Mouse (Mus musculus): ENCODE results near the gene Pcnt. TPM values are rescaled to one million over a fixed set of nuclear protein-coding genes. Genes with fewer than 3 reads are reported as not detected.

Pcnt gene
- polyA plus RNA-seq, 1 experiment from 2014 or later, result 5.4 TPM

DNA sequence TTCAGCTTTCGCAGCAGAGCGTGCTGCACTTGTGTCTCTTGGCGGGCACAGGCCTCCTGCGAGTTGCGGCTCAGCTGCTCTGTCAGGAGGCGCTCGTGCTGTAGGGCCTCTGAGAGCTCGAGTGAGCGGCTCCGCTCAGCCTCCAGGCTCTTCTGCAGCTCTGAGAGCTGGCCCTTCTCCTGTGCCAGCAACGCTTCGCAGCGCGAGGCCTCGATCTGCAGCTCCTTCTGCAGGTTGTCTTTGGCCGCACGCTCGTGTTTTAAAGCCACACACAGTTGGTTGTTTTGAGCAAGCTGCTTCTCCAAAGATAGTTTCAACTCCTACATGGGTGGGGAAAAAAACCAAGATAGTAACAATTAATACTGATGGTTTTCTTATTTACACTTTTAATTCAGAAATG lies 67.6 kb downstream of the Pcnt start:
- H3K9ac ChIP-seq (replicated peaks), result no peak overlapping the region
- no peaks in the 10 kb centered on the region for H3K9me3 ChIP-seq (ENCODE audit: low read length)
- H3K4me3 ChIP-seq (ENCODE audit: low read depth, low read length), result no peak overlapping the region
- TF ChIP-seq EP300 (IDR thresholded peaks at IDR 0.05; ENCODE audit: low read depth) (no peak), CTCF (IDR thresholded peaks at IDR 0.05; ENCODE audit: low read depth) (no peak)
- 93% methylated on average over 18 of the region's 18 CpGs for WGBS (ENCODE audit: insufficient replicate concordance)
- no peaks in the 10 kb centered on the region for H3K27me3 ChIP-seq (ENCODE audit: insufficient read depth, low read length)
- DNase-seq (no peak), ATAC-seq (no peak)
- peaks cover 56% of the 10 kb centered on the region for H3K36me3 ChIP-seq (replicated peaks; ENCODE audit: insufficient read depth, low read length)
- no peak overlapping the region for H3K4me2 ChIP-seq (ENCODE audit: low read depth, low read length)
- H3K27ac ChIP-seq (ENCODE audit: low read depth), result no peak overlapping the region
- no peaks in the 10 kb centered on the region for H3K4me1 ChIP-seq (ENCODE audit: insufficient read depth)

DNA sequence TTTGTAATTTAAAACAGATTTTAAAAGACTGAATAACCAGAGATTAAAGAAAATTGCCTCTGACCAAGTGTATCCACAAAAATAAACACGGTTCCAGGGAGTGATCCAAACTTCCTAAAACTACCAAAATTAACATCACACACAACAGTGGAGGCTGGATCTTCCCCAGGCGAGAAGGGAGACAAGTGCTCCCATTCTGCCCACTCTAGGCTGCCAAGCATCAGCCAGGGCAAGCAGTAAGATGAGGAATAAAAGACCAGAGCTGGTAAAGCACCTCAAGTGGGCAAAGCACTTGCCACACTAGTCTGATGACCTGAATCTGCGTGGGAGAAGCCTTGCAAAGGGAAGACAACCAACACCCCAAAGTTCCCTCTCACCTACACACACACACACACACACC lies 70.8 kb downstream of the Pcnt start:
- H3K4me1 ChIP-seq (ENCODE audit: insufficient read depth), result no peaks in the 10 kb centered on the region
- H3K36me3 ChIP-seq (replicated peaks; ENCODE audit: insufficient read depth, low read length), result peaks cover 55% of the 10 kb centered on the region
- 91% methylated on average over 3 of the region's 3 CpGs for WGBS (ENCODE audit: insufficient replicate concordance)
- no peak overlapping the region for H3K9ac ChIP-seq (replicated peaks)
- H3K4me2 ChIP-seq (ENCODE audit: low read depth, low read length), result no peak overlapping the region
- no peak overlapping the region for H3K4me3 ChIP-seq (ENCODE audit: low read depth, low read length)
- no peak for TF ChIP-seq CTCF (IDR thresholded peaks at IDR 0.05; ENCODE audit: low read depth)
- no peak for TF ChIP-seq EP300 (IDR thresholded peaks at IDR 0.05; ENCODE audit: low read depth)
- ATAC-seq (no peak), DNase-seq (no peak)
- H3K27me3 ChIP-seq (ENCODE audit: insufficient read depth, low read length), result no peaks in the 10 kb centered on the region
- H3K9me3 ChIP-seq (ENCODE audit: low read length), result no peaks in the 10 kb centered on the region
- no peak overlapping the region for H3K27ac ChIP-seq (ENCODE audit: low read depth)

- Histone ChIP-seq H3K4me1 (ENCODE audit: insufficient read depth) (no peaks in the 10 kb centered on the region), H3K36me3 (replicated peaks; ENCODE audit: insufficient read depth, low read length) (peaks cover 58% of the 10 kb centered on the region), H3K9me3 (ENCODE audit: low read length) (no peaks in the 10 kb centered on the region), H3K27me3 (ENCODE audit: insufficient read depth, low read length) (no peaks in the 10 kb centered on the region), H3K4me2 (ENCODE audit: low read depth, low read length) (no peak overlapping the region), H3K27ac (ENCODE audit: low read depth) (no peak overlapping the region), H3K9ac (replicated peaks) (no peak overlapping the region), H3K4me3 (ENCODE audit: low read depth, low read length) (no peak overlapping the region)
- DNase-seq (no peak), ATAC-seq (no peak)
- TF ChIP-seq CTCF (IDR thresholded peaks at IDR 0.05; ENCODE audit: low read depth) (no peak), EP300 (IDR thresholded peaks at IDR 0.05; ENCODE audit: low read depth) (no peak)
- 90% methylated on average over 13 of the region's 13 CpGs for WGBS (ENCODE audit: insufficient replicate concordance)
Observed at GRCm38 (mm10) chr10:76368766-76369165, 73.8 kb downstream of the Pcnt start.

DNA sequence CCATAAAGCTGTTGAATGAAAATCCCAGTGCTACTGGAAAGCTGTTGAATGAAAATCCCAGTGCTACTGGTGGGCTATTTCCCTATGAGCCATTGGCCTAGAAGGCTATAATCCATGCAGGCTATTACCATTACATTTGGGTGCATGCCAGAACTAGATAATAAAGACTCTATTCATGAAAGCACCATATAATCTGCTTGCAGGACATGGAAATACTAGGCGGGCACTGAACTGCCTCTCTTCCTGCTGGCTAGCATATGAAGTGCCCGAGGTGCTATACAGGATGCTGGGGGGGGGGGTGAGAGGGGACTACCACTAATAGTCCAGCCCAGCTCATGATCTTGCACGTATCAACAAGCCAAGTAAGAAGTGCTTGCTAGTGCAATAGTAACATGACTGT lies 79.4 kb downstream of the Pcnt start:
- Histone ChIP-seq H3K4me1 (ENCODE audit: insufficient read depth) (no peaks in the 10 kb centered on the region), H3K27ac (ENCODE audit: low read depth) (no peak overlapping the region), H3K27me3 (ENCODE audit: insufficient read depth, low read length) (no peaks in the 10 kb centered on the region), H3K9me3 (ENCODE audit: low read length) (no peaks in the 10 kb centered on the region), H3K4me2 (ENCODE audit: low read depth, low read length) (no peak overlapping the region), H3K36me3 (replicated peaks; ENCODE audit: insufficient read depth, low read length) (peaks cover 32% of the 10 kb centered on the region), H3K4me3 (ENCODE audit: low read depth, low read length) (no peak overlapping the region), H3K9ac (replicated peaks) (no peak overlapping the region)
- 67% methylated on average over 3 of the region's 3 CpGs for WGBS (ENCODE audit: insufficient replicate concordance)
- no peak for ATAC-seq
- DNase-seq, result no peak
- TF ChIP-seq CTCF (IDR thresholded peaks at IDR 0.05; ENCODE audit: low read depth), result no peak
- no peak for TF ChIP-seq EP300 (IDR thresholded peaks at IDR 0.05; ENCODE audit: low read depth)

GRCm38 (mm10) chr10:76358468-76358867 lies 84.1 kb downstream of the Pcnt start:
- no peaks in the 10 kb centered on the region for H3K9me3 ChIP-seq (ENCODE audit: low read length)
- H3K4me2 ChIP-seq (ENCODE audit: low read depth, low read length), result no peak overlapping the region
- no peak for ATAC-seq
- TF ChIP-seq EP300 (IDR thresholded peaks at IDR 0.05; ENCODE audit: low read depth), result no peak
- TF ChIP-seq CTCF (IDR thresholded peaks at IDR 0.05; ENCODE audit: low read depth), result no peak
- WGBS (ENCODE audit: insufficient replicate concordance), result 76% methylated on average over 5 of the region's 5 CpGs
- H3K36me3 ChIP-seq (replicated peaks; ENCODE audit: insufficient read depth, low read length), result peaks cover 40% of the 10 kb centered on the region
- no peak for DNase-seq
- no peak overlapping the region for H3K4me3 ChIP-seq (ENCODE audit: low read depth, low read length)
- H3K27me3 ChIP-seq (ENCODE audit: insufficient read depth, low read length), result no peaks in the 10 kb centered on the region
- no peak overlapping the region for H3K9ac ChIP-seq (replicated peaks)
- no peaks in the 10 kb centered on the region for H3K4me1 ChIP-seq (ENCODE audit: insufficient read depth)
- H3K27ac ChIP-seq (ENCODE audit: low read depth), result no peak overlapping the region

DNA sequence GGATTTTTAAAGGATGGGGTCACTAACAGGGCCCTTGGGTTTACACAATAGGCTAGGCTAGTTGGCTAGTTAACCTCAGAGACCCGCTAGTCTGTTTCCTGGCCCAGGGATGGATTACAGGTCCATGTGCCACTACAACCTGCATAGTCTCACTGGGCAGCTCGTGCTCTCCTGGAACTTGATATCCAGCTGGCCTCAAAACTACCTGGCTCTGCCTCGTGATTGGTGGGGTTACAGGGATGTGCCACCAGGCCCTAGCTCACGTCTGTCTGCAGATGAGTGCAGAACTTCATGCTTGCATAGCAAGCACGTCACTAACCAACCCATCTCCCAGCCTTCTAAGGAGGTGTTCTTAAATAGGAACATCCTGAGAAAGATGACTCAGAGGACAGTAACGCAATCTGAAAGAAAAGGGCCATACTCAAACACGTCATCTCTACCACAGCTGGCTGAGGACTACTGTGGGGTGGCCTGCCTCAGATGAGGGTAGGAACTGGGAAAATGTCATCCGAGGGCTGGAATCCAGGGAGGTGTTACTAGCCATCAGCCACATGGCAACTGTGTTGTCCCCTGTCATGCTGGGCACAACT lies 85.2 kb downstream of the Pcnt start:
- Histone ChIP-seq H3K27me3 (ENCODE audit: insufficient read depth, low read length) (no peaks in the 10 kb centered on the region), H3K27ac (ENCODE audit: low read depth) (no peak overlapping the region), H3K4me2 (ENCODE audit: low read depth, low read length) (no peak overlapping the region), H3K9ac (replicated peaks) (no peak overlapping the region), H3K4me1 (ENCODE audit: insufficient read depth) (no peaks in the 10 kb centered on the region), H3K4me3 (ENCODE audit: low read depth, low read length) (no peak overlapping the region), H3K9me3 (ENCODE audit: low read length) (no peaks in the 10 kb centered on the region), H3K36me3 (replicated peaks; ENCODE audit: insufficient read depth, low read length) (peaks cover 49% of the 10 kb centered on the region)
- TF ChIP-seq CTCF (IDR thresholded peaks at IDR 0.05; ENCODE audit: low read depth), result no peak
- no peak for TF ChIP-seq EP300 (IDR thresholded peaks at IDR 0.05; ENCODE audit: low read depth)
- DNase-seq (no peak), ATAC-seq (no peak)
- 90% methylated on average over 8 of the region's 8 CpGs for WGBS (ENCODE audit: insufficient replicate concordance)

DNA sequence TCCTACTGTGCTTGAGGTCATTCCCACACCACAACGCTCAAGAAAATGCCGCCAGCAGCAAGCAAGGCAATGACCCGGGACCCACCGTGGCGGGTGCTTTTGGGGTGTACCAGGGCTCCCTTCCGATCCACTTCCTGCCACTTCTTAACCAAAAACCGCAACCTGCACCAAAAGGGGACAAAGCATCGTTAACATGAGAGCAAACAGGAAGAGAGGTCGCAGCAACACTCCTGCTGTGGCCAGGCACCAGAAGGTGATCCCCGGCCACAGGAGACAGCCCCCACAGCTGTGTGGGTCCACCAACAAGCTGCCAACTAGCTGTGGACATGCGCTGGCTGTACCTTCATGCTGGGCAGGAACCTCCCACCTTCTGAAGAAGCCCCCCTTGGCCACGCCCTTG lies 87.6 kb downstream of the Pcnt start:
- DNase-seq (peak; percentile 22), ATAC-seq (no peak)
- TF ChIP-seq CTCF (IDR thresholded peaks at IDR 0.05; ENCODE audit: low read depth) (no peak), EP300 (IDR thresholded peaks at IDR 0.05; ENCODE audit: low read depth) (no peak)
- Histone ChIP-seq H3K4me2 (ENCODE audit: low read depth, low read length) (no peak overlapping the region), H3K27me3 (ENCODE audit: insufficient read depth, low read length) (no peaks in the 10 kb centered on the region), H3K4me1 (ENCODE audit: insufficient read depth) (no peaks in the 10 kb centered on the region), H3K9ac (replicated peaks) (no peak overlapping the region), H3K9me3 (ENCODE audit: low read length) (no peaks in the 10 kb centered on the region), H3K36me3 (replicated peaks; ENCODE audit: insufficient read depth, low read length) (peaks cover 67% of the 10 kb centered on the region), H3K4me3 (ENCODE audit: low read depth, low read length) (no peak overlapping the region), H3K27ac (ENCODE audit: low read depth) (no peak overlapping the region)
- WGBS (ENCODE audit: insufficient replicate concordance), result 52% methylated on average over 12 of the region's 12 CpGs

Measured in liver, postnatal 0 days (tissue).